Mouse (Mus musculus): ENCODE measurements around the gene Slc52a3.

DNA sequence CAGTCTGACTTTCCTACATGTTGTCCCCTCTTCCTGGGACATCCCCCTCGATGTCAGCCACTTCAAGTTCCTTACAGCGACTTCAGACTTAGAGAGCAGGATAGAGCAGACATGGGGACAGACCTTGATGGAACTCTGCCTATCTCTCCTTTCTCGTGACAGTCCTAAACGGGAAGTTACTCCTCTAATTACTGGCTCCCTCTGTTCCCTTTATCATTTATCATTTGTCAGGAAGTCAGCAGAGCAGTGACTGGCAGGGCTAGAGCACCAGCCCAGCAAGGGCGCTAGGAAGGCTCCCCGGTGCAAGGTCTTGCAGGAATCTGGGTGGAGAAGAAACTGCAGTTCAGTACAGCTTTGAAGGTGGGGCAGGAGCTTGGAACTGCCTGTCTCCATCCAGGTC lies 6.2 kb downstream of the Slc52a3 start:
- TF ChIP-seq MXI1 (IDR thresholded peaks at IDR 0.05; ENCODE audit: low read depth, low read length) (0 out of 2 replicates have a peak, but pooled peaks have one; percentile 19), ZNF384 (IDR thresholded peaks at IDR 0.05; ENCODE audit: low read depth, low read length) (no peak), MAFK (IDR thresholded peaks at IDR 0.05; ENCODE audit: borderline replicate concordance, low read depth, low read length) (no peak), POLR2AphosphoS5 (IDR thresholded peaks at IDR 0.05; ENCODE audit: borderline replicate concordance, low read depth, low read length) (no peak), SIN3A (IDR thresholded peaks at IDR 0.05; ENCODE audit: low read length) (peak; percentile 75)
